Mouse (Mus musculus) heart, postnatal 0 days (tissue): Measurements from ENCODE around the gene Rrnad1. TPM values are rescaled to one million over a fixed set of nuclear protein-coding genes. Genes with fewer than 3 reads are reported as not detected.

Experiments
- ATAC-seq: fragments of 200-750 bp; cut with Nextera tagmentation; 2 replicates; pipeline ENCODE4 v1.8.0; 2017; ENCODE audit warnings: low read depth, moderate number of reproducible peaks, moderate library complexity; ENCODE audit not compliant: insufficient read depth
- DNase-seq: peaks from one replicate; pipeline ENCODE4 v3.0.0-alpha.2; 2016; ENCODE audit warnings: low spot score
- H3K27ac ChIP-seq: fragments of 300-500 bp; sonication (generic); 2 replicates; pipeline ENCODE4 v1.5.1; 2014; ENCODE audit warnings: low read depth, mild to moderate bottlenecking
- H3K27me3 ChIP-seq: fragments of 300-500 bp; sonication (generic); 2 replicates; pipeline ENCODE4 v1.6.1; 2014; ENCODE audit warnings: low read length, mixed read lengths; ENCODE audit not compliant: control insufficient read depth, insufficient read depth
- H3K36me3 ChIP-seq: fragments of 300-500 bp; sonication (generic); replicated peaks from 2 replicates; pipeline ENCODE4 v1.6.1; 2014; ENCODE audit warnings: low read length, mixed read lengths; ENCODE audit not compliant: control insufficient read depth, insufficient read depth
- H3K4me1 ChIP-seq: fragments of 300-500 bp; sonication (generic); 2 replicates; pipeline ENCODE4 v1.6.1; 2014; ENCODE audit warnings: antibody characterized with exemption; ENCODE audit not compliant: control insufficient read depth, insufficient read depth
- H3K4me2 ChIP-seq: fragments of 300-500 bp; sonication (generic); 2 replicates; pipeline ENCODE4 v1.6.1; 2014; ENCODE audit warnings: low read depth, mild to moderate bottlenecking, low read length, moderate library complexity
- H3K4me3 ChIP-seq: fragments of 300-500 bp; sonication (generic); 2 replicates; pipeline ENCODE4 v1.5.1; 2014; ENCODE audit warnings: low read depth, low read length
- H3K9ac ChIP-seq: fragments of 300-500 bp; sonication (generic); replicated peaks from 2 replicates; pipeline ENCODE4 v1.6.1; 2014; ENCODE audit warnings: low read depth, low read length, mixed read lengths
- H3K9me3 ChIP-seq: fragments of 300-500 bp; sonication (generic); replicated peaks from 2 replicates; pipeline ENCODE4 v1.6.1; 2016; ENCODE audit warnings: low read length; ENCODE audit not compliant: control insufficient read depth
- CTCF ChIP-seq: IDR thresholded peaks from 2 replicates; pipeline ENCODE4 v1.5.1; 2016; ENCODE audit warnings: antibody characterized with exemption, control low read depth, low read depth
- EP300 ChIP-seq: IDR thresholded peaks from 2 replicates; pipeline ENCODE4 v1.6.1; 2016; ENCODE audit warnings: antibody characterized with exemption, low read depth
- WGBS: fragments of 180-500 bp; shearing (Covaris S2); extraction: QIAGEN DNeasy Blood & Tissue Kit; methylation state at CpG from one replicate; pipeline ENCODE4 v1.1.7; 2014; 5-methylcytosine and 5-hydroxymethylcytosine counted together
- polyA plus RNA-seq: library from polyadenylated mRNA; unstranded; fragments of >200 nt; fragmentation: Nextera tagmentation; extraction: Ambion mirVana; gene quantifications from 2 replicates; pipeline ENCODE4 v1.2.1, GENCODE M21; 2015
- total RNA-seq: library from RNA; depleted of rRNA; stranded (reverse); fragments of >200 nt; gene quantifications from 2 replicates; pipeline ENCODE4 v1.2.3, GENCODE M21; 2014; ENCODE audit warnings: low replicate concordance; rRNA removed

Rrnad1 gene
- total and polyA plus RNA-seq, 2 experiments from 2014 or later, result 8.0 to 56.8 TPM

- H3K27me3 ChIP-seq, result no peaks in the 10 kb centered on the region
- ATAC-seq, result peak; percentile 95
- H3K36me3 ChIP-seq, result peaks cover 10% of the 10 kb centered on the region
- WGBS, result under 1% methylated on average over 33 of the region's 33 CpGs
- H3K9ac ChIP-seq, result peak within 1 kb of the TSS; percentile 86
- TF ChIP-seq CTCF, result no peak
- peak; percentile 72 for TF ChIP-seq EP300
- peaks cover 18% of the 10 kb centered on the region for H3K4me1 ChIP-seq
- 0 out of 2 replicates have a peak, but pooled peaks cover 2% of the 10 kb centered on the region for H3K9me3 ChIP-seq
- DNase-seq, result peak; percentile 100
- H3K4me3 ChIP-seq, result peak within 1 kb of the TSS; percentile 90
- peak within 1 kb of the TSS; percentile 75 for H3K4me2 ChIP-seq
- H3K27ac ChIP-seq, result peak within 1 kb of the TSS; percentile 91
Observed at GRCm38 (mm10) chr3:87885281-87886003, 45.1 kb downstream of the Rrnad1 start, which contains the start of gene Prcc. Gene Prcc (minus strand): TSS chr3:87885608.

- H3K4me3 ChIP-seq, result peak overlapping the region; percentile 90
- H3K4me1 ChIP-seq, result peaks cover 18% of the 10 kb centered on the region
- peak; percentile 1; the same call in 1 of the 2 replicates for ATAC-seq
- H3K4me2 ChIP-seq, result peak overlapping the region; percentile 75
- peak overlapping the region; percentile 91 for H3K27ac ChIP-seq
- no peaks in the 10 kb centered on the region for H3K27me3 ChIP-seq
- under 1% methylated on average over 24 of the region's 28 CpGs for WGBS
- TF ChIP-seq EP300, result no peak
- no peak for TF ChIP-seq CTCF
- 0 out of 2 replicates have a peak, but pooled peaks cover 2% of the 10 kb centered on the region for H3K9me3 ChIP-seq
- peak; percentile 44 for DNase-seq
- peaks cover 16% of the 10 kb centered on the region for H3K36me3 ChIP-seq
- H3K9ac ChIP-seq, result peak overlapping the region; percentile 86
Observed at GRCm38 (mm10) chr3:87884708-87885251, 45.7 kb downstream of the Rrnad1 start.

- no peak for TF ChIP-seq CTCF
- no peak for TF ChIP-seq EP300
- peak overlapping the region; percentile 75 for H3K4me2 ChIP-seq
- no peaks in the 10 kb centered on the region for H3K27me3 ChIP-seq
- peaks cover 17% of the 10 kb centered on the region for H3K36me3 ChIP-seq
- 0 out of 2 replicates have a peak, but pooled peaks cover 2% of the 10 kb centered on the region for H3K9me3 ChIP-seq
- 0% methylated on average over 3 of the region's 3 CpGs for WGBS
- H3K4me3 ChIP-seq, result peak overlapping the region; percentile 90
- DNase-seq (no peak), ATAC-seq (no peak)
- peaks cover 18% of the 10 kb centered on the region for H3K4me1 ChIP-seq
- peak overlapping the region; percentile 91; the same call in 1 of the 2 replicates for H3K27ac ChIP-seq
- H3K9ac ChIP-seq, result peak overlapping the region; percentile 86
Observed at GRCm38 (mm10) chr3:87884291-87884690, 46.2 kb downstream of the Rrnad1 start.

- Histone ChIP-seq H3K4me3 (no peak overlapping the region), H3K27me3 (no peaks in the 10 kb centered on the region), H3K4me2 (no peak overlapping the region), H3K4me1 (peaks cover 7% of the 10 kb centered on the region), H3K36me3 (peaks cover 23% of the 10 kb centered on the region), H3K9me3 (no peaks in the 10 kb centered on the region), H3K27ac (no peak overlapping the region), H3K9ac (no peak overlapping the region)
- DNase-seq, result no peak
- ATAC-seq, result peak; percentile 27; the same call in 1 of the 2 replicates
- TF ChIP-seq CTCF, result no peak
- TF ChIP-seq EP300, result no peak
- 58% methylated on average over 4 of the region's 4 CpGs for WGBS
Observed at GRCm38 (mm10) chr3:87877730-87878129, 52.8 kb downstream of the Rrnad1 start.

Other genes with a start within 250 kb of the Rrnad1 start
- 0.54 and 1.5 TPM in 2 replicates for gene Lrrc71, start 182.1 kb downstream of the Rrnad1 start, total RNA-seq
- gene Lrrc71, start 182.1 kb downstream of the Rrnad1 start, polyA plus RNA-seq, result 0.12 and 0.38 TPM in 2 replicates
- 0.11 and 0.62 TPM in 2 replicates for gene Ntrk1, start 135.6 kb downstream of the Rrnad1 start, total RNA-seq
- gene Ntrk1, start 135.6 kb downstream of the Rrnad1 start, polyA plus RNA-seq, result 0.15 and 0.16 TPM in 2 replicates
- gene Insrr, start 133.8 kb downstream of the Rrnad1 start, total RNA-seq, result not detected in 2 replicates
- not detected in 2 replicates for gene Insrr, start 133.8 kb downstream of the Rrnad1 start, polyA plus RNA-seq
- gene Pear1, start 106.4 kb downstream of the Rrnad1 start, total RNA-seq, result 42.7 and 69.9 TPM in 2 replicates
- 10.3 and 10.8 TPM in 2 replicates for gene Pear1, start 106.4 kb downstream of the Rrnad1 start, polyA plus RNA-seq
- gene Sh2d2a, start 84.0 kb downstream of the Rrnad1 start, total RNA-seq, result 1.7 TPM in 1 of 2 replicates, not detected in the other
- gene Sh2d2a, start 84.0 kb downstream of the Rrnad1 start, polyA plus RNA-seq, result 0.08 and 0.10 TPM in 2 replicates
- 55.6 and 68.6 TPM in 2 replicates for gene Prcc, start 45.1 kb downstream of the Rrnad1 start, total RNA-seq
- gene Prcc, start 45.1 kb downstream of the Rrnad1 start, polyA plus RNA-seq, result 10.0 and 12.1 TPM in 2 replicates
- gene Hdgf, start 24.4 kb downstream of the Rrnad1 start, total RNA-seq, result 62.1 and 79.7 TPM in 2 replicates
- gene Hdgf, start 24.4 kb downstream of the Rrnad1 start, polyA plus RNA-seq, result 81.0 and 83.8 TPM in 2 replicates
- 53.9 and 57.1 TPM in 2 replicates for gene Mrpl24, start 11.2 kb downstream of the Rrnad1 start, total RNA-seq
- 62.3 and 67.2 TPM in 2 replicates for gene Mrpl24, start 11.2 kb downstream of the Rrnad1 start, polyA plus RNA-seq
- 8.2 and 24.0 TPM in 2 replicates for gene Isg20l2, start 403 bp downstream of the Rrnad1 start, total RNA-seq
- gene Isg20l2, start 403 bp downstream of the Rrnad1 start, polyA plus RNA-seq, result 14.2 and 16.2 TPM in 2 replicates
- 0.53 TPM in 1 of 2 replicates, not detected in the other for gene Crabp2, start 17.9 kb upstream of the Rrnad1 start, total RNA-seq
- gene Crabp2, start 17.9 kb upstream of the Rrnad1 start, polyA plus RNA-seq, result 0.37 and 0.62 TPM in 2 replicates
- 17.2 and 35.7 TPM in 2 replicates for gene Nes, start 40.4 kb upstream of the Rrnad1 start, total RNA-seq
- 9.1 and 9.9 TPM in 2 replicates for gene Nes, start 40.4 kb upstream of the Rrnad1 start, polyA plus RNA-seq
- gene Bcan, start 69.5 kb upstream of the Rrnad1 start, total RNA-seq, result not detected in 2 replicates
- 0.04 TPM in 1 of 2 replicates, not detected in the other for gene Bcan, start 69.5 kb upstream of the Rrnad1 start, polyA plus RNA-seq
- gene Hapln2, start 96.9 kb upstream of the Rrnad1 start, total RNA-seq, result not detected in 2 replicates
- gene Hapln2, start 96.9 kb upstream of the Rrnad1 start, polyA plus RNA-seq, result 0.10 and 0.15 TPM in 2 replicates
- 1.2 and 3.4 TPM in 2 replicates for gene Gpatch4, start 112.4 kb upstream of the Rrnad1 start, total RNA-seq
- 10.9 and 11.6 TPM in 2 replicates for gene Gpatch4, start 112.4 kb upstream of the Rrnad1 start, polyA plus RNA-seq
- 119 and 133 TPM in 2 replicates for gene Naxe, start 127.8 kb upstream of the Rrnad1 start, total RNA-seq
- 151 and 159 TPM in 2 replicates for gene Naxe, start 127.8 kb upstream of the Rrnad1 start, polyA plus RNA-seq
- not detected in 2 replicates for gene Ttc24, start 147.6 kb upstream of the Rrnad1 start, total RNA-seq
- gene Ttc24, start 147.6 kb upstream of the Rrnad1 start, polyA plus RNA-seq, result not detected in 2 replicates
- gene Iqgap3, start 151.3 kb upstream of the Rrnad1 start, total RNA-seq, result 35.3 and 68.3 TPM in 2 replicates
- gene Iqgap3, start 151.3 kb upstream of the Rrnad1 start, polyA plus RNA-seq, result 5.4 and 6.8 TPM in 2 replicates
- gene Mef2d, start 211.7 kb upstream of the Rrnad1 start, total RNA-seq, result 70.8 and 75.8 TPM in 2 replicates
- 30.0 and 30.8 TPM in 2 replicates for gene Mef2d, start 211.7 kb upstream of the Rrnad1 start, polyA plus RNA-seq